Mouse (Mus musculus) cortical plate, adult 2 months (tissue): ENCODE data around the gene Ctnnbl1.

Experiments
- CTCF ChIP-seq: fragments of 200-500 bp; IDR thresholded peaks from 2 replicates; pipeline ENCODE4 v1.5.1; 2011; ENCODE audit warnings: mild to moderate bottlenecking, control low read depth, low read length; ENCODE audit not compliant: insufficient read depth; ENCODE audit errors: extremely low read depth
- POLR2A ChIP-seq: fragments of 200-500 bp; IDR thresholded peaks from 2 replicates; pipeline ENCODE4 v1.6.1; 2011; ENCODE audit warnings: mild to moderate bottlenecking, low read length, control low read depth; ENCODE audit not compliant: insufficient read depth; ENCODE audit errors: extremely low read depth

DNA sequence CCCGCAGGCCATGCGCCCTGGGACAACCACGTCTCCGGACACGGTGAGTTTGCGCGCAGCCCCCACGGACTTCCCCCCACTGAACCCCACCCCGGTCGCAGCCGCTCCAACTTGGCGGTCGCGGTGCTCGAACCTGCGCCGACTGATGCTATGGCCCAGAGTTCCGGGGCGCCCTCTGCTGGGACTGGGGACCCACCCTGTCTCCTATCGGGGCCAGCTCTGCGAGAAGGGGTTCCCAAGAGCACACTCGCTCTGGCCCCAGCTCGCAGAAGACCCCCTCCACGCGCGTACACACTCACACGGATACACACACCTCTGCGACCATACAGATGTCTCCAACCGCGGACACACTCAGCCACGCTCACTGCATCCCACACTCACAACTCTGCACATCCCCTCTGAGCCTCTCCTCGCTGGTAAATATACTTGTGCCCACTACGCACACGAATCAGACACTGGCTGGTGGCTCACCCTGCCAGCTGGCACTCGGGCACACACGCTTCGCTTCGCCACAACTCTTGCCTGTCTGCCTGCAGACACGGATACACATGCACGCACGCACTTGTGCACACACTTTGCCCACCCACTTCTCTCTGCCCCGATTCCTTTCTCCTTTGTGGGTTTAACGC is 177.8 kb downstream of the Ctnnbl1 start:
- no peak for TF ChIP-seq CTCF
- no peak for TF ChIP-seq POLR2A
